Mouse (Mus musculus) CD8-positive naive resting alpha-beta T cell, adult 2 months (primary cell): Measurements from ENCODE around the gene Ogfr.

Experiments
- DNase-seq, 2 experiments: peaks; one replicate each; pipeline ENCODE4 v3.0.0; 2022; ENCODE audit warnings: low read depth in 2 of 2, low spot score in 2 of 2

The Ogfr gene

GRCm38 (mm10) chr2:180589123-180589831 lies at the start of gene Ogfr:
Ogfr (plus strand) TSS chr2:180589245.
- DNase-seq = peak; percentile 77 to 80

- DNase-seq = no peak
Observed at GRCm38 (mm10) chr2:180543675-180544074, 45.4 kb upstream of the Ogfr start.

- DNase-seq = no peak
Observed at GRCm38 (mm10) chr2:180545046-180545445, 44.0 kb upstream of the Ogfr start.

GRCm38 (mm10) chr2:180547384-180548106 lies 41.5 kb upstream of the Ogfr start:
- DNase-seq = no peak

- DNase-seq = no peak
Observed at GRCm38 (mm10) chr2:180552340-180552739, 36.7 kb upstream of the Ogfr start.

GRCm38 (mm10) chr2:180555219-180555618 lies 33.8 kb upstream of the Ogfr start:
- no peak for DNase-seq

GRCm38 (mm10) chr2:180556470-180556869 lies 32.6 kb upstream of the Ogfr start:
- DNase-seq = no peak

GRCm38 (mm10) chr2:180560245-180560644 lies 28.8 kb upstream of the Ogfr start:
- no peak for DNase-seq

- DNase-seq = no peak
Observed at GRCm38 (mm10) chr2:180562146-180562545, 26.9 kb upstream of the Ogfr start.

- DNase-seq = no peak
Observed at GRCm38 (mm10) chr2:180563296-180563695, 25.7 kb upstream of the Ogfr start.

GRCm38 (mm10) chr2:180563841-180564240 lies 25.2 kb upstream of the Ogfr start:
- no peak for DNase-seq

- DNase-seq = peak; percentile 33 to 43
Observed at GRCm38 (mm10) chr2:180566240-180566913, 22.7 kb upstream of the Ogfr start.

- no peak for DNase-seq
Observed at GRCm38 (mm10) chr2:180569028-180569643, 19.9 kb upstream of the Ogfr start.

- no peak for DNase-seq
Observed at GRCm38 (mm10) chr2:180576482-180576881, 12.6 kb upstream of the Ogfr start.

- peak; percentile 52 to 65 for DNase-seq
Observed at GRCm38 (mm10) chr2:180578686-180579085, 10.4 kb upstream of the Ogfr start.

GRCm38 (mm10) chr2:180581002-180581401 lies 8.0 kb upstream of the Ogfr start, which contains the start of gene Mrgbp:
Mrgbp (plus strand) TSS chr2:180581304.
- DNase-seq = no peak

GRCm38 (mm10) chr2:180582481-180583153 lies 6.4 kb upstream of the Ogfr start:
- DNase-seq = peak; percentile 98 to 99

GRCm38 (mm10) chr2:180583154-180583507 lies 5.9 kb upstream of the Ogfr start:
- no peak for DNase-seq

- peak in 1 of 2 experiments; percentile 39 for DNase-seq
Observed at GRCm38 (mm10) chr2:180588736-180589122, 316 bp upstream of the Ogfr start.

- DNase-seq = no peak
Observed at GRCm38 (mm10) chr2:180597490-180597889, 8.4 kb downstream of the Ogfr start, which contains the start of gene Col9a3. Col9a3 (plus strand) TSS chr2:180597790.

GRCm38 (mm10) chr2:180598157-180598705 lies 9.2 kb downstream of the Ogfr start:
- DNase-seq = no peak
